Mouse (Mus musculus) midbrain, embryonic 12.5 days (tissue): ENCODE measurements around the gene Ankrd40. TPM values are rescaled to one million over a fixed set of nuclear protein-coding genes. Genes with fewer than 3 reads are reported as not detected.

Experiments
- ATAC-seq: fragments of 200-750 bp; cut with Nextera tagmentation; 2 replicates; pipeline ENCODE4 v1.8.0; 2017; ENCODE audit warnings: low read depth, moderate TSS enrichment, moderate library complexity; ENCODE audit not compliant: low FRiP score
- H3K27ac ChIP-seq: fragments of 300-500 bp; sonication (generic); replicated peaks from 2 replicates; pipeline ENCODE4 v1.5.1; 2016; ENCODE audit warnings: mild to moderate bottlenecking
- H3K27me3 ChIP-seq: fragments of 300-500 bp; sonication (generic); 2 replicates; pipeline ENCODE4 v1.6.1; 2016; ENCODE audit warnings: mild to moderate bottlenecking
- H3K36me3 ChIP-seq: fragments of 300-500 bp; sonication (generic); 2 replicates; pipeline ENCODE4 v1.6.1; 2016
- H3K4me1 ChIP-seq: fragments of 300-500 bp; sonication (generic); 2 replicates; pipeline ENCODE4 v1.6.1; 2016
- H3K4me2 ChIP-seq: fragments of 300-500 bp; sonication (generic); replicated peaks from 2 replicates; pipeline ENCODE4 v1.6.1; 2016; ENCODE audit warnings: mild to moderate bottlenecking, moderate library complexity
- H3K4me3 ChIP-seq: fragments of 300-500 bp; sonication (generic); 2 replicates; pipeline ENCODE4 v1.5.1; 2016; ENCODE audit warnings: mild to moderate bottlenecking
- H3K9ac ChIP-seq: fragments of 300-500 bp; sonication (generic); replicated peaks from 2 replicates; pipeline ENCODE4 v1.6.1; 2016; ENCODE audit warnings: mild to moderate bottlenecking, moderate library complexity
- H3K9me3 ChIP-seq: fragments of 300-500 bp; sonication (generic); 2 replicates; pipeline ENCODE4 v1.6.1; 2016; ENCODE audit warnings: mild to moderate bottlenecking
- WGBS: fragments of 180-500 bp; shearing (Covaris S2); methylation state at CpG from one replicate; pipeline ENCODE4 v1.1.7; 2016; 5-methylcytosine and 5-hydroxymethylcytosine counted together
- polyA plus RNA-seq: library from polyadenylated mRNA; unstranded; fragments of >200 nt; fragmentation: Nextera tagmentation; extraction: Ambion mirVana; gene quantifications from 2 replicates; pipeline ENCODE4 v1.2.1, GENCODE M21; 2016

Gene Ankrd40
- polyA plus RNA-seq, 1 experiment from 2014 or later, result 19.7 TPM

DNA sequence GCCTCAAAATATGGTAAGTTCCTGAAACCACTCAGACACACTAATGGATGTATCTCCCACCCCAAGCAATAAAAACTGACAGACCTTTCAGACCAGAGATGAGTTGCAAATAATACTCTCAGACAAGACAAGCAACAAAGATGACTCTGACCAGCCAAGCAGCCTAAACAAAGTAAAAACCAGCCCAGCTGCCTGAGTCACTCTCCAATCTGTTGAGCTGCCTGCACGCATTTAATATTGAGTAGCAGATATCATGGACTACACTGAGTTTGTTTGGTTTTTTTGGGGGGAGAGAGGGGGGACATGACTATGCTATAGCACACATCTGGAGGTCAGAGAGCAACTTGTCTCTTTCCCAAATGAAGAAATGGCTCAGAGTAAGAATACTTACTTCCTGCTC lies 12.5 kb upstream of the Ankrd40 start:
- Histone ChIP-seq H3K36me3 (peaks cover 8% of the 10 kb centered on the region; the same call in 1 of the 2 replicates), H3K9ac (no peak overlapping the region), H3K4me1 (peaks cover 50% of the 10 kb centered on the region), H3K9me3 (no peaks in the 10 kb centered on the region), H3K4me2 (no peak overlapping the region), H3K4me3 (no peak overlapping the region), H3K27ac (no peak overlapping the region), H3K27me3 (no peaks in the 10 kb centered on the region)
- ATAC-seq, result no peak
- 80% methylated on average over 1 of the region's 1 CpGs for WGBS

DNA sequence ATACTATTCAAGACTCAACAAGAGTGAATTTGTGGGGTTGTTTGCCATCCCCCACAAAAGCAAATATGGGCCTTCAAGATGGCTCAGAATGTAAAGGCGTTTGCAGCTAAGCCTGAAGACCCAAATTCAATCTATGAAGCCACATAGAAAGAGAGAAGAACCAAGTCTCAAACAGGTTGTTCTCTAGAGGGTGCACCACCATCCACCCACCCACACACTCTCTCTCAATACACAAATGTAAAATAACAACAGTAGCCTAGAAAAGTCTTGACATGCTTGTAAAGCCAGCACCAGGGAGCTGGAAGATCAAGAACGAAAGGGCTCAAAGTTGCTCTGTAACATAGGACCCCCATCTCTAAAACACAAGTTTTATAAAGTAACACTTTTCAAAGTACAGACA lies 11.3 kb upstream of the Ankrd40 start:
- Histone ChIP-seq H3K4me2 (no peak overlapping the region), H3K9me3 (no peaks in the 10 kb centered on the region), H3K36me3 (peaks cover 8% of the 10 kb centered on the region; the same call in 1 of the 2 replicates), H3K4me3 (no peak overlapping the region), H3K4me1 (peaks cover 54% of the 10 kb centered on the region), H3K9ac (no peak overlapping the region), H3K27me3 (no peaks in the 10 kb centered on the region), H3K27ac (no peak overlapping the region)
- WGBS, result 87% methylated on average over 2 of the region's 2 CpGs
- ATAC-seq, result no peak

DNA sequence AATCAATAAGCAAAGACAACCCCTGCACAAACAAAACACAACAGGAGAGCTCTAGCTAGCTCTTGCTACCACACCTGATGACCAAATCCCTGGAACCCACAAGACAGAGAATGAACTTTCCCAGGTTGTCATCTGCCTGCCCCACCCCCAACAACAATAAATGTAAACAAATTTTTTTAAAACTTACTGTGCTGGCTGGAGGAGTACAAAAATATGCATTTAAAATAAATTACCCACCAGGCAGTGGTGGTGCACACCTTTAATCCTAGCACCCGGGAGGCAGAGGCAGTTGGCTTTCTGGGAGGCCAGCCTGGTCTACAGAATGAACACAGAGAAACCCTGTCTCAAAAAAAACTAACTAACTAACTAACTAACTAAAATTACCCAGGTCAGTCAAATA lies 10.8 kb upstream of the Ankrd40 start:
- no peak overlapping the region for H3K27ac ChIP-seq
- no peak overlapping the region for H3K4me2 ChIP-seq
- ATAC-seq, result no peak
- no peaks in the 10 kb centered on the region for H3K9me3 ChIP-seq
- H3K27me3 ChIP-seq, result no peaks in the 10 kb centered on the region
- peaks cover 8% of the 10 kb centered on the region; the same call in 1 of the 2 replicates for H3K36me3 ChIP-seq
- H3K9ac ChIP-seq, result no peak overlapping the region
- peaks cover 54% of the 10 kb centered on the region for H3K4me1 ChIP-seq
- WGBS, result 88% methylated on average over 1 of the region's 1 CpGs
- no peak overlapping the region for H3K4me3 ChIP-seq

DNA sequence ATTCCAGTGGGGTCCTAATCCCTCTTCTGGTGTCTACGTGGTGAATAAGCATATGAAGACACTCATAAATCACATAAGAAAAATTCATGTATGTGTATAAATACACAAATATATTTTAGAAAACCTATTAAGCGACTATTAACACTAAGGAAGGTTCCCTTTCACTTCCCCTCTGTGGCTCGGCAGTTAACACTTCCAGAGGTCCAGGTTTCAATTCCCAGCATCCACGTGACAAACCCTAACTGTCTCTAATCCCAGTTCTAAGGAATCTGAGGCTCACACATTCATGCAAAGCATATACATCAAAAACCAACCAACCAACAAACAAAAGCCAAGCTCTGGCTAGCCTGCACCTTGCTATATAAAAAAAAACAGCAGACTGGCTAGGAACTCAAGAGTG lies 10.3 kb upstream of the Ankrd40 start:
- Histone ChIP-seq H3K27me3 (no peaks in the 10 kb centered on the region), H3K36me3 (peaks cover 8% of the 10 kb centered on the region; the same call in 1 of the 2 replicates), H3K9ac (no peak overlapping the region), H3K4me2 (no peak overlapping the region), H3K9me3 (no peaks in the 10 kb centered on the region), H3K4me1 (peaks cover 57% of the 10 kb centered on the region), H3K4me3 (no peak overlapping the region), H3K27ac (no peak overlapping the region)
- WGBS, result 68% methylated on average over 4 of the region's 4 CpGs
- no peak for ATAC-seq

DNA sequence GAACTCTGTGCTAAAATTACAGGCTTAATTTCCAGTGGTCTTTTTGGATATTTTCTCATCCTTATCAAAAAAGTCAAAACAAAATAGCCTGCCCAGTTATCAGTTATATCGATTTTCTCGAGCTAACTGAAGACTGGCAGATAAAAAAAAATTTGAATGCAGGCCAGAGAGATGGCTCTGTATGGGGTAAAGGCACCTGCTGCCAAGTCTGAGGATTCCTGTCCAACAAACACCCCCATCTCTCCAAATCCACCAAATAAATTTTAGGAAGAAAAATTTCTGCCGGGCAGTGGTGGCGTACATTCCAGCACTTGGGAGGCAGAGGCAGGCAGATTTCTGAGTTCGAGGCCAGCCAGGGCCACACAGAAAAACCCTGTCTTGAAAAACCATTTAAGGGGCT lies 9.7 kb upstream of the Ankrd40 start:
- Histone ChIP-seq H3K27me3 (no peaks in the 10 kb centered on the region), H3K27ac (no peak overlapping the region), H3K4me3 (no peak overlapping the region), H3K9ac (no peak overlapping the region), H3K9me3 (no peaks in the 10 kb centered on the region), H3K4me2 (no peak overlapping the region), H3K36me3 (peaks cover 8% of the 10 kb centered on the region; the same call in 1 of the 2 replicates), H3K4me1 (peaks cover 57% of the 10 kb centered on the region)
- ATAC-seq, result no peak
- 96% methylated on average over 5 of the region's 5 CpGs for WGBS

DNA sequence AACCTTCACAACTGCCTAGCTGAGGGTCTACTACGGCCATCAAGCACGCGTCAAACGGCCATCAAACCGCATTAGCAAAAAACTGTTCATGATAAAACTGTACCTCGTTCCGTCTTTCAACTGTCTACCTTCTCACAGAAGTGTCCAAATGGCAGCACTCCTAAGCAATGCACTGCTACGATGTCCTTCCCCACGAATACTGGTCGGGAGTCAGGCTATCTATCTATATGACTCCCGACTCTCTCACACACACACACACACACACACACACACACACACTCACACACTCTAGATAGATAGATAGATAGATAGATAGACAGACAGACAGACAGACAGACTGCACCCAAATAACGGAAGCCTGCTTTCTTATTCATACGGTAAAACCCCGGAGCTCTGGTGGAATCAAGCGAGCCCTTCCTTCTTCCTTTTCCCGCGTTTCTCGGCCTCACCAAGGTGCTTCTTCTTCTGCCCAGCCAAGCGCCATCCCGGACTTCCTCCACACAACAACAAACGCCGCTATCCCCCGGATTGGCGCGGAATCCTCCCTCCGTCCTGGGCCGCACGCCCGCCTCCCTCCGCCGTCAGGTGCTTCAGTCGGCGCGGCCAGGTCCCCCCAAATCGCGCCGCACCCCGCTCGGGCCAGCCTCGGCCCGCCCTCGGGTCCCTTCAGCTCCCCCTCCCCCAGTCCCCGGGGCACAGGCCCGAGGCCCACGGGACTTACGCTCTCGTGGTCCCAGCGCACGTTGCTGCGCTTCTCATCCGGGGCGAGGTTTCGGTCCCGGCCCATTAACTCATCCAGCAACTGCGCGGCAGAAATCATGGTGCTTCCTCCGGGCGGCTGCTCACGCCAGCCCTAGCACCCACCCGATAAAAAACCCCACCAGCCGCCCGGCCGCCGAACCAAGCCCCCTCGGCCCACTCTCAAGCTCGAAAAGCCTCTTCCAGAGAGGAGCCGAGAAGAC lies 6.6 kb upstream of the Ankrd40 start:
- peak overlapping the region; percentile 77 for H3K4me3 ChIP-seq
- H3K9me3 ChIP-seq, result no peaks in the 10 kb centered on the region
- H3K27me3 ChIP-seq, result no peaks in the 10 kb centered on the region
- WGBS, result under 1% methylated on average over 67 of the region's 67 CpGs
- ATAC-seq, result peak; percentile 75; the same call in 1 of the 2 replicates
- peaks cover 8% of the 10 kb centered on the region; the same call in 1 of the 2 replicates for H3K36me3 ChIP-seq
- peak overlapping the region; percentile 95 for H3K9ac ChIP-seq
- peak overlapping the region; percentile 93 for H3K27ac ChIP-seq
- H3K4me1 ChIP-seq, result peaks cover 51% of the 10 kb centered on the region
- H3K4me2 ChIP-seq, result peak overlapping the region; percentile 88

DNA sequence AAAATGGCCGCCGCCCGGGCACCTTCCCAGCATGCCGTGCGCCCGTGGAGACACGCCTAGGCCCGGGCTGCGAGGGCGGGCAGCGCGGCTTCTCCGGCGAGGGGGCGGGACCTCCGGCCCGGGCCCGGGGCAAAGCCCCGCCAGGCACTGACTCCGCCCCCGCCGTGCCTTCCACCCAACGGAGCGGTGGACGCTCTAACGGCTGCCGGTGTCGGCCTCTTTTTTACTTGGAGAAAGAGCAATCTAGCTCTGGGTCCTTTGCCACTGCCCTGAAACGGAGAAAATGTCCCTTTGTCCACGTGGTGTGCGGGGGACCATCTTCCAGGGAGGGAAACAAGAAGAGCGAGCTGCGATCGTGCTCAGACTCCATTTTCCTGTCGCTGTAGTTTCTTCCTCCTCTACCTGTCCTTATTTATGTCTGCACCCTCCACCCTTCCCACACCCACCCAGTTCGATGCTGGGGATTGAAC lies 5.8 kb upstream of the Ankrd40 start, which contains the start of gene Luc7l3:
TSS of gene Luc7l3 (minus strand) at position 58 of the 470 bp plus-strand sequence.
- peaks cover 8% of the 10 kb centered on the region; the same call in 1 of the 2 replicates for H3K36me3 ChIP-seq
- WGBS, result under 1% methylated on average over 36 of the region's 36 CpGs
- peak within 1 kb of the TSS; percentile 95 for H3K9ac ChIP-seq
- peak within 1 kb of the TSS; percentile 93 for H3K27ac ChIP-seq
- peak; percentile 96 for ATAC-seq
- peaks cover 51% of the 10 kb centered on the region for H3K4me1 ChIP-seq
- H3K4me2 ChIP-seq, result peak within 1 kb of the TSS; percentile 88
- H3K27me3 ChIP-seq, result no peaks in the 10 kb centered on the region
- peak within 1 kb of the TSS; percentile 77 for H3K4me3 ChIP-seq
- no peaks in the 10 kb centered on the region for H3K9me3 ChIP-seq

DNA sequence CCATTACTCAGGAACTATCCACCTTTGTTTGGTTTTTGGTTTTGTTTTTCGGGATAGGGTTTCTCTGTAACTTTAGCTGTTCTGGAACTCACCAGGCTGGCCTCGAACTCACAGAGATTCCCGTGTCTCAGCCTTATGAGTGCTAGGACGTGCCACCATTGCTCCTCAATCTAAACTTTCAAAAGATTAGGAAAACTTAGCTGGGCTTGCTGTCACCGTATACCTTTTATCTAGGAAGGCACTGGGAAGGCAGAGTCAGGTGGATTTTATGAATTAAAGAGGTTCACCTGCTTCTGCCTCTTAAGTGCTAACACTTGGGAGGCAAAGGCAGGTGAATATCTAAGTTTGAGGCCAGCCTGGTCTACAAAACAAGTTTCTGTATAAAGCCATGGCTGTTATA lies 5.2 kb upstream of the Ankrd40 start:
- peaks cover 45% of the 10 kb centered on the region for H3K4me1 ChIP-seq
- peak overlapping the region; percentile 95 for H3K9ac ChIP-seq

DNA sequence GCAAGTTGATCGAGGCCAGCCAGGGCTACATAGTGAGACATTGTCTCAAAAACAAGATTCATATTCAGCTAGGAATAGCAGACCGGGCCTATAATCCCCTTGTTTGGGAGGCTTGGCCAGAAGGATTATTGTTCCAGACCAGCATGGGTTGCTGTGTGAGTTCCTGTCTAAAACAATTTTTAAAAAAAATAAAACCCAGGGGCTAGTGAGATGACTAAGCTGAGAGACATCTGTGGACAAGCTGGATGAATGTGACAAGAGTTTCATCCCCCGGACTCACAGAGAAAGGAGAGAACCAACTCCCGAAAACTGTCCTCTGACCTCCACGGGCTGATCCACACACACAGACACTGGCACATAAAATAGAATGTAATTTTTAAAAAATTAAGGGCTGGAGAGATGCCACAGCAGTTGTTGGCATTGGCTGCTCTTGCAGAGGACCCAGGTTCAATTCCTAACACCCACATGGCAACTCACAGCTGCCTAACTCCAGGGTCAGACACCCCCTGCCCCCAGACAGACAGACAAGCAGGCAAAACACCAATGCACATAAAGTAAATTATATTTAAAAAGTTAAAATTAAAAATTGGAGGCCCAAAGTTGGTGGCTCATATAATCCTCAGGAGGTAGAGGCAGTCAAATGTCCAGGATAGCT lies 4.4 kb upstream of the Ankrd40 start:
- WGBS, result 54% methylated on average over 5 of the region's 5 CpGs
- peak overlapping the region; percentile 93 for H3K27ac ChIP-seq
- no peak overlapping the region for H3K4me2 ChIP-seq
- no peaks in the 10 kb centered on the region for H3K27me3 ChIP-seq
- H3K9ac ChIP-seq, result no peak overlapping the region
- peaks cover 38% of the 10 kb centered on the region for H3K4me1 ChIP-seq
- no peak overlapping the region for H3K4me3 ChIP-seq
- peaks cover 5% of the 10 kb centered on the region; the same call in 1 of the 2 replicates for H3K36me3 ChIP-seq
- no peak for ATAC-seq
- H3K9me3 ChIP-seq, result no peaks in the 10 kb centered on the region

More for the DNA sequence above, 5.2 kb upstream of the Ankrd40 start:
- H3K36me3 ChIP-seq, result peaks cover 8% of the 10 kb centered on the region; the same call in 1 of the 2 replicates
- no peaks in the 10 kb centered on the region for H3K9me3 ChIP-seq
- peak overlapping the region; percentile 88 for H3K4me2 ChIP-seq
- WGBS, result 35% methylated on average over 5 of the region's 5 CpGs
- peak overlapping the region; percentile 77 for H3K4me3 ChIP-seq
- H3K27me3 ChIP-seq, result no peaks in the 10 kb centered on the region
- no peak for ATAC-seq
- peak overlapping the region; percentile 93 for H3K27ac ChIP-seq

DNA sequence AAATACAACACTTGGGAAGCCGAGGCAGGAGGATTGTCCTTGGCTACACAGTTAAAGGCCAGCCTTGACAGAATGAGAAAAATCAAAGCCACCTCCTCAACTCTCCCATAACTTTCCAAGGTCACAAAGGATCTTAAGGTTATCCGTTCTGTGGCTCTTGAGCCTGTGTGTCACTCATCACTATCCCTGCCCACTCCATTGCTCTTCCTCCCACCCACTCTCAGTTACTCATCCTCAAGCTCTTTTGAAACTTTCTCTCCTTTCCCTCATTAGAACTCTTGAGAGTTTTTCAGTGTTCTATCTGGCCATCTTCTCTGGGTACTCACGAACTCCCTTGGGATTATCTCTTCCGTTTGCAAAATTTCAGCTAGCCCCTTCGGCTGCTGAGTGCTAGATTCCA lies 3.2 kb upstream of the Ankrd40 start:
- ATAC-seq, result no peak
- WGBS, result 90% methylated on average over 5 of the region's 5 CpGs
- peaks cover 39% of the 10 kb centered on the region for H3K4me1 ChIP-seq

DNA sequence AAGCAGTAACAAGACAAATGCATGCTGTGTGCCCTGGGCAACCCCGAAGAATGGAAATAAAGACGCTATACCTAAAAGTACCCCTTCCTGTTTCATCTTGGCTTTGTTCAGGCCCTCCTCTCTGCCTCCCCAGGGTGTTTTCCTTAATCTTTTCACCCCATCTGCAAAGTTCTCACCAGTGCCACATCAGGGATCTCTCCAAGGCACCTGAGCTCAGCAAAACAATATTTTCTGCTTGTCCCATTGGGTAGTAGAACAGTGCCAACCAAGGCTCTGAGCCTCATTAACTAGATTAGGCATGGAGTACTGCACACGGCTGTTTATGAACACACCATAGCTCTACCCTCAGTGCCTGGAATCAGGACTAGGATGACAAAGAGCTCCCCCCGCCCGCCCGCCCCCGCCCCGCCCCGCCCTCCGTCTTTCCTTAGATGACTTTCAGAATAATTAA lies 815 bp upstream of the Ankrd40 start:
- peak; percentile 78 for ATAC-seq
- peaks cover 4% of the 10 kb centered on the region; the same call in 1 of the 2 replicates for H3K36me3 ChIP-seq
- H3K27ac ChIP-seq, result peak overlapping the region; percentile 97
- no peaks in the 10 kb centered on the region for H3K27me3 ChIP-seq
- H3K9ac ChIP-seq, result peak overlapping the region; percentile 60
- H3K9me3 ChIP-seq, result no peaks in the 10 kb centered on the region
- under 1% methylated on average over 10 of the region's 10 CpGs for WGBS
- peak overlapping the region; percentile 63 for H3K4me3 ChIP-seq
- peak overlapping the region; percentile 76 for H3K4me2 ChIP-seq
- peaks cover 45% of the 10 kb centered on the region for H3K4me1 ChIP-seq

More for the DNA sequence above, 3.2 kb upstream of the Ankrd40 start:
- Histone ChIP-seq H3K4me3 (no peak overlapping the region), H3K4me2 (no peak overlapping the region), H3K27me3 (no peaks in the 10 kb centered on the region), H3K27ac (no peak overlapping the region), H3K9ac (no peak overlapping the region), H3K36me3 (no peaks in the 10 kb centered on the region), H3K9me3 (no peaks in the 10 kb centered on the region)
